Mouse (Mus musculus): Measurements from ENCODE around the gene Bbs1.
"Not testable (repeated sequence)": the region's sequence is repeated elsewhere in the genome, so short reads cannot be mapped to it uniquely, and the experiment has no call there.

Gene Bbs1

GRCm38 (mm10) chr19:4905979-4906794, at the start of gene Bbs1:
TSS of gene Bbs1 (minus strand) at chr19:4906628.
- peak; percentile 83 to 87 for DNase-seq

DNA sequence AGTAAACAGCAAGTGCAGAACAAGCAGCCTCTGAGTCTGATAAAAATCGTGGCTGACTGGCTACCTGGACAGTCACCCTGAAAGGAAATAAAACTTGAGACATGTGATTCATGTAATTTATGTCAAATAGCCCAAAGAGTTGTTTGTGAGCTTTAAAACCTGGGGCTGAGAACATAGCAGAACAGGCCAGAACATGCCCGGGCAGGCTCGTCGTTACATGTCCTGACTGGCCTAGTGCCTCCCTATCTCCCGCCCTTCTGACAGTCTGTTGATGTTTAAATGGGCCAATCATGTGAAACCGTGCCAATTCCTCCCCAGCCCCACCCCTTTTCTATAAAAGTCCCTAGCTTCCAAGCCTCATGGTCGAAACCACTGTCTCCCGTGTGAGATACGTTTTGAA, 42.2 kb upstream of the Bbs1 start:
- DNase-seq = not testable (repeated sequence)

GRCm38 (mm10) chr19:4945540-4945939, 39.1 kb upstream of the Bbs1 start:
- DNase-seq = no peak

DNA sequence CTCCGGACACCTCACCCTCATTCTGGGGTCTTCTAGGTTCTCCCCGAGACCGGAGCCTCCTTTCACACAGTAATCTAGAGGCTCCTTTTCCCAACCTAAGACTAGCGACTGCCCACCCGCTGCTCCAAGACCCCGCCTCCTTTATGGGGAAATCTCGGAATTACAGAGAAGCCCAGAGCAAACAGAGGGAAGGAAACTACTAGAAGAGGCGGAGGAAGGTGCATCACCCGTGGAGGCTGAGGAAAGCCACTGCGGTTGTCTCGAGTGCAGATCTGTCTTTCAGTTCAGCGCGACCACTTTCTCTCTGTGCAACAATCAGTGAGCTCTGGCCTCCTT, 36.8 kb upstream of the Bbs1 start:
- no peak for DNase-seq

DNA sequence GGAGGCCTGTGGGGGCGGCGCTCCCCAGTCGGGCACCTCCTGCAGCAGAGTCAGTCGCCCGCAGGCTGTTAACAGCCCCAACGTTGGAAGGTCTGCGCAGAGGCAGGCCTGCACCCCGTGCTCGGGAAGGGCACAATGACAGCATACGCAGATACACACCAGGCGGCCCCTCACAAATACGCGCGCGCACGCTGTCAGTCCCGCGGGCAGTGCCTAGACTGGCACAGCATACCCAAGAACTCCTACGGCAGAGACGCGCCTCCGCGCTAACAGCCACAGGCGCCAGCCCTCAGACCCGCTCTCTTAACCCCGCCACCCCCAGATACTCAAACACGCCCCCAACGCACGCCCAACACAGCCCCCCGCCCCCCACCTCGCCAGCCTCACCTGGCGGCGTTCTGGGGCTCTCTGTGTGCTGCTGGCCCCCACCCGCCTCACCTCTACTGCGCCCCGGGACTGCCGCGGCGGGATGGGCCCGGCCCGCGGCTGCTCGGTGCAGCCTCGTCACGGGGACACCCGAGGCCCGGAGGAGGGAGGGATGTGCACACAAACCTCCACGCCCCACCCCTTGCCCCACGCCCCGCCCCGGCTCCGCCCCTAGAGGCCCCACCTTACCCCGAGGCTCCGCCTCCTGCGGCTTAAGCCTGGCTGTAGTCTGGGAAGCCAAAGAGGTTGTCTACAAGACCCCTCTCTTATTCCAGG, 36.3 kb upstream of the Bbs1 start, which contains the start of gene Peli3:
Gene Peli3 (minus strand): TSS at position 577 of the 702 bp plus-strand sequence.
- peak; percentile 86 for DNase-seq

DNA sequence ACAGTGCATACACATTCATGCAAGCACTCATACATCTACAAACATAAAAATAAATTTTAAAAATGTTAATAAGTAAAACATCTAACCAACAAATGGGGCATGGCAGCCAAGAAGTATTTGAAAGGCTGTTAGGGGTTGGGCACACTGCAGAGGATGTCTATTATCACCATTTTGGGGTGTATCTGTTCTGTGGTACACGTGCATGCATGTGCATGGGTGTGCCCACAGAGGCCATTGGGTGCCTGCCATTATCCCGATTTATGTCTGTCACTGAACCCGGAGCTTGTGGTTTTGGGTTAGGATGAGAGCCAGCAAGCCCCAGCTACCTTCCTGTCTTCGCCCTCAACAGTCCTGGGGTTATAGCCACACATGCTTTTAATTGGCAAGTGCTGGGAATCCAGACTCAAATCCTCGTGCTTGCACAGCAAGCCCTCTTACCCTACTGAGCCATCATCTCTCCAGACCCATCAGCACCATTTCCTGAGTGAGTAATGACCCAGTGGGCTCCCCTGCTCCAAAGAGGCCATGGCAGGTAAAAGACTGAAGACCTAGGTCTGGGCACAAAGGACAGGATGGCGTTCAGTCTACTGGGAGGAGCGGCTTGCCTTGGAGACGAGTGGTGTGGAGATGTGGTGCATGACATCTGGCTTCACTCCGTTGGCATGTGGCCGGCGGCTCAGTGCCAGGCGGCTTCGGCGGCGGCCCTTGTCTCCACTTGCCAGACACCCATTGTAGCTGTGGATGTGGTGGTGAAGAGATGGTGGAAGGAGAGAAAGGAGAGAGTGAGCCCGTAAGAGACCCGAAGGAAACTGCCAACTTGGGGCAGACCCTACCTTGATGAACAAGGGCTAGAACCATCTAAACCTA, 31.2 kb upstream of the Bbs1 start:
- DNase-seq = no peak

DNA sequence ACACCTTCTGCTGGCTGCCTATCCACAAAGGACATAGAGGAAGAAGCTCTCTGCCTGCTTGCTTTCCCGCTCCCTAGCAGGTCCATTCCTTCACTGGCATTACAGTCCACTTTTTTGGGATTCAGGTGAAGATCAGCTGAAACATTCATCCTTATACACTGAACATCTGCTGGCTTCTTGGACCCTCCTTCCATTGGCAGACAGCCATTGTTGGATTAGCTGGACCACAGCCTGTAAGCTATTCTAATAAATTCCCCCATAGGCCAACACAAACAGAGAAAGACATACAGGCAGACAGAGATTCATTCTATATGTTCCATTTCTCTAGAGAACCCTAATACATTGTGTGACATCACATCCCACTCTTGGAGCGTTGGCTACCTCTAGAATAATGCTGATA, 30.5 kb upstream of the Bbs1 start:
- no peak for DNase-seq

DNA sequence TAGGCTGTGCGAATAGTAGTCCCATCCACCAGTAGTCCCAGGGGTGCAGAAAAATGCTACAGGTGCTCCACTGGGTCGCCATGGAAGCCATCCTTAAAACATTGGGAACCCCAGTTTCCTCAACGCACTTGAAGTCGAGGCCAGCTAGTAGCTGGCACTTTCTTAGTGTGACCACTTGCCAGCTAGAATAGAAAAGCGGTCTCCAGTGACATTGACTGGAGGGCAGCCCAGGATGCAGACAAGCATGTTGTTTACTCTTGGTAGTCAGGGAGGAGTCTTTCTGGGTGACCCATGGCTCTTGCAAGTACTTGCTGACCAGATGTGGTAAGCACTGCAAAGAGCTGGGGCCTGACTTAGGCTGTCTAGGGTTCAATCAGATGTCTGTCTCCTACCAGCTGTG, 22.4 kb upstream of the Bbs1 start:
- peak in 1 of 2 experiments; percentile 16 for DNase-seq

GRCm38 (mm10) chr19:4927904-4928531, 21.6 kb upstream of the Bbs1 start, which contains the start of gene Dpp3:
TSS of gene Dpp3 (minus strand) at chr19:4928287.
- DNase-seq = peak; percentile 98 to 99

- no peak for DNase-seq
Measured at GRCm38 (mm10) chr19:4925121-4925860, 18.9 kb upstream of the Bbs1 start.

DNA sequence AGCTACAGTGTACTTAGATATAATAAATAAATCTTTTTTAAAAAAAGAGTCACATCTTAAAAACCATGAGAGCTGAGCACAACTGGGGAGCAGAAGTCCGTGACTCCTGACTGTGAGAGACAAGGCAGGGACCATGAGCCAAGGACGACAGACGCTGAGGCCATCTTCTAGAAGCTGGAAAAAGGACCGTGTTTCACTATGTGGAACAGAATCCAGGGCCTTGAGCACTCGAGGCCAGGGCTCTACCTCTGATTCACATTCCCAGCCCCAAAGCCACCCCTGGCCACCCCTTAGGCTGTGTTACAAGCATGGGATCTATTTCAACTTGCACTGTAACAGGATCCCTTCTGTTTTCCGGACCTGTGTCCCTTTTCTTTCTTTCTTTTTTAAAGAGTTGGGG, 13.2 kb upstream of the Bbs1 start:
- no peak for DNase-seq

GRCm38 (mm10) chr19:4916827-4917226, 10.4 kb upstream of the Bbs1 start:
- no peak for DNase-seq

DNA sequence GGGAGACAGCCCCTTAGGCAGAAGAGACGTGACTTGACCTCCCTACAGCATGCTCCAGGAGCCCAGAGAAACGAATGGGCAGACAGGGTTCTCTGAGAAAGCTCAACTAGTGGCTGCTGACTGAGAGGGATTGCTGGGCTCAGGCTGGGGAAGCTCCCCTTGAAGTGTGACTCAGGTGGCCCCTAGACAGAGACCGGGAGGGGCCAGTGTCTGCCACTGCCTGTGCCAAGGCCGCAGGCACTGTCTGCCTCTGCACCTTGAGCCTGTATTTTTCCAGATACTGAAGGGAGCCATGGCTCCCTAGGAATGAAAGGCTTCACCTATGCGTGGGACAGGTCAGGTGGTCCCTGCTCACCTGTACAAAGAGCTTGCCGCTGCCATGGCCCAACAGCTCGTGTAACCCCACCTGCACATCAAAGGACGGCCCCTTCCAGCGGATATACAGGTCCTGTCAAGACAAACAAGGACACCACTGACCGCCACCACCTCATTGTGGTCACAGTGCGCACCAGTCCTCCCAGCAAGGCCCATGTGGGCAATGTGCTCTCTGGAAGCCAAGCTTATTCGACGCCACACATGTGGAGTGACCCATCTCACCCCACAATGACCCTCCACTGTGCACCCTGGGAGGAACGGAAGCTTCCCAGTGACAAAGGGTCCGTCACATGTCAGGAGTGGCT, 9.6 kb upstream of the Bbs1 start:
- no peak for DNase-seq

DNA sequence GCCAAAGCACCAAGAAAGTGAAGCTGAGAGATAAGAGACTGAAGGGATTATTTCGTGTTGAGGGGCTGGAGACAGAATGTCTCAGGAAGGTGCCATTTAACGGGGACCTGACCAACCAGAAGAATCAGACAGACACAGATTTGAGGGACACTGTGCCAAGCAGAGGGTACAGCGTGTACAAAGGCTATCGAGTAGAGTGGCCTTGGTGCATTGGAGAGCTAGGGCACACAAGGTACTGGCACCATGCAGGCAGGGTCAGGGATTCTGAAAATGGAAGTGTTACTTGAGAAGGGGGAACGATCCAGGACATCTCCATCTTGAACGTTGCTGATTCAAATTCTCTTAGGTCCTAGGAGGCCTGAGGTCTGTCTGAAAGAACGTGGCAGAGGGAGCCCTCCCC, 2.9 kb upstream of the Bbs1 start:
- DNase-seq = no peak

DNA sequence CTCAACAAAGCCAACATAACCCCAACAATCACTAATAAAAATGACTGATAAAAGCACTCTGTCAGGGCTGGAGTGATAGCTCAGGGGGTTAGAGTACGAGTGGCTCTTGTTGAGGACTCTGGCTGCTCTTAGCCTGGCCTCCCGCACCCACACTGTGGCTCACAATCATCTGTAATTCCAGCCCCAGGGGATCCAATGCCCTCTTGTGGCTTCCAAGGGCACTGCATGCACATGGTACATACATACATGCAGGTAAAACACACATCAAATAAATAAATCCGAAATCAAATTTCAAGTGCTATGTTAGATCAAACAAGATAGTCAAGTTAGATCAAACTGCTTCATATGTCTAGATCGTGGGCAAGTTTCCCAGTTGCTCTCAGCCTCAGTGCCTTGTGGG, 1.7 kb upstream of the Bbs1 start:
- DNase-seq = peak in 1 of 2 experiments; percentile 25

- no peak for DNase-seq
Measured at GRCm38 (mm10) chr19:4899888-4900287, 6.5 kb downstream of the Bbs1 start.

DNA sequence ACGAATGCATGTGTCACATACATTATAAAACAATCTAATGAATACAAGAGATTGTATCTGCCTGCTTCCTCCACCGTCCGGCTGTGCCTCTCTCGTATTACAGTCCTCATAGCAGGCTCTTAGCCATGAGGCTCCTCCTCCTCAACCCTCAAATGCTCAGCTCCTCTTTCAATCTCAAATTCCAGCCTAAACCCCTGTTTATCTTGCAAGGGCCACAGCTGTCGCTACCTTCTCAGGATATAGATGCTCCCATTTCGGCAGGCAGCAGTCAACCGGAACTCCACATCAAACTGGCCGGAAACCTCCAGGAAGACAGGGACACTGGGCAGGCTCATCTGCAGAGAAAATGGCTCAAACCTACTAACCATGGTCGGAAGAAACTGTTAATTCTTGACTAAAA, 7.5 kb downstream of the Bbs1 start:
- DNase-seq = no peak

- no peak for DNase-seq
Measured at GRCm38 (mm10) chr19:4896780-4897520, 9.5 kb downstream of the Bbs1 start.

DNA sequence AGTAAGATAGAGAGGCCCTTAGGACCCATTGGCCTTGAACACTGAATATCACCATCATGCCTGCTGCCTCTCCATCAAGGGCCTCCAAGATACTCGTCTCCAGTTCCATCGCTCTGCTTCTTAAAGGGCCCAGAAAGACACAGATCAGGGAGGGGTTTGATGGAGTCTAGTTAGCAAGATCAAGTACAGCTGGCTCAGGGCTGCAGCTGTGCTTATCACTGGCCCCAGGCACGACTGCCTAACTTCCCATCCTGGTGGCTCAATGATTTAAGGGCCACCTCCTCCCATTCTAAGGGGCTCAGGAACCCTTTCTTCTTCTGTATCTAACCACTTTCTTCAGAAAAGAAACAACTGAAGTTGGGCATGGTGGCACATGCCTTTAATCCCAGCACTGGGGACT, 14.6 kb downstream of the Bbs1 start:
- DNase-seq = no peak

DNA sequence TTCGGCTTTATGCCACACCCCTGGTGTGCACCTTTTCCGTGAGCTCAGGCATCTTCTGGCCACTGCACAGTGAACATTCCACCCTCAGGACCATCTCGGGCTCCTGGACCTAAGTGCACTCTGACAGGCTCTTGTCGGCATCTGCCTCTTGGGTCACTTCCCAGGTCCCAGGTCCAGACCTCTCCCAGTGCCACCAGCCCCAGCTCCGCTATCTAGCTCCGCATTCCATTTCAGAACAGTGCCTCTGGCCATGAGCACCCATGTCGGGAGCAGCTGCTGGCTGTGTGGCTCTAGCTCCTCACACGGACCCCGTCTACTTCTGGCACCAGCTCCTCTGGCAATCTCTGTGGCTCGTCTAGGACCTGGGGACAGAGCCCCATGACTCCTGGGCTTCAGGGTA, 16.6 kb downstream of the Bbs1 start:
- DNase-seq = no peak

GRCm38 (mm10) chr19:4883961-4884360, 22.5 kb downstream of the Bbs1 start:
- no peak for DNase-seq
